Mouse (Mus musculus) left cerebral cortex, postnatal 4 days (tissue): ENCODE results near the gene C1qtnf6. TPM values are rescaled to one million over a fixed set of nuclear protein-coding genes. Genes with fewer than 3 reads are reported as not detected.
A peak's percentile ranks its signal among the peaks of the same experiment; 100 is the strongest.

Source experiments
- DNase-seq: peaks from one replicate; pipeline ENCODE4 v3.0.0-alpha.2; 2022
- intact Hi-C: fragments of 180-260 bp; cut with DNase I; formaldehyde crosslinking; loops from one replicate; pipeline ENCODE4 v1.15.1; 2025
- total RNA-seq, 2 experiments: library from RNA; stranded (reverse); gene quantifications; 2 replicates each; pipeline ENCODE4 v1.2.3; 2021

C1qtnf6 gene
- 10 to 100 TPM; 12.2 to 13.4 TPM for total RNA-seq

DNA sequence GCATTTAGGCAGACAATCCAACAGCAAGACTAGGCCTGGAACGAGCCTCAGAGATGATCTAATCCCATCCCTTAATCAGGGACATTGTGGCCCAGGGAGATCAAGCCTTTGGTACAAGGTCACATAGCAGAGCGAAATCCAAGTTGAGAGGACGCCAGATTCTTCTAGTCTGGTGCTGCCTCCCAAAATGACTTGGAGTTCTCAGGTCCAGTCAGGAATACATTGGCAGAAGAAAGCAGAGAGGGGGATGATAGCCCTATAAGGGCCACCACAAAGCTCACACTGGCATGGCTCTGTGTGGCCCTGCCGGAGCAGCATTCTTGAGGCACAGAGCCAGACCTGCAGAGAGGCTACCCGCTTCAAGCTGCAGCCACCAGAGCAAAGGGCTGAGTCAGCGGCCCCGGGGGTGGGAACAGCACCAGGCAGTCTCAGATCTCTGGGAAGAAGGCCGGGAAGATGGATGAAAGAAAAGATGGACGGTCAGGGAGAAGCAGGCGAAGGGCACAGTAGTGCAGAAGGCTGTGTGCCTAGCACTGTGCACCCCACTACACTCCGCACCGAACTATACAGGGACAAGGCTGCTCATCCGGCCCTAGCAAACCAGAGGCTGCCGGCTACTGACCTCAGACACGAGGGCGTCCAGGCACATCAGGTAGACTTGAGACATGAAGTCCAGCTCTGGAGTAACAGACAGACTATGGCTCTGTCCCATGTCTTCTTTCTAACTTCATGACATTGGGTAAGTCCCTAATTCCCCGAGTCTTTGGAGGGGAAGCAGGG is at the start of gene C1qtnf6:
Gene C1qtnf6, minus strand, starts transcription at position 746 of the 780 bp plus-strand sequence.
- intact Hi-C loops, result no loop called here
- peak; percentile 53 for DNase-seq

DNA sequence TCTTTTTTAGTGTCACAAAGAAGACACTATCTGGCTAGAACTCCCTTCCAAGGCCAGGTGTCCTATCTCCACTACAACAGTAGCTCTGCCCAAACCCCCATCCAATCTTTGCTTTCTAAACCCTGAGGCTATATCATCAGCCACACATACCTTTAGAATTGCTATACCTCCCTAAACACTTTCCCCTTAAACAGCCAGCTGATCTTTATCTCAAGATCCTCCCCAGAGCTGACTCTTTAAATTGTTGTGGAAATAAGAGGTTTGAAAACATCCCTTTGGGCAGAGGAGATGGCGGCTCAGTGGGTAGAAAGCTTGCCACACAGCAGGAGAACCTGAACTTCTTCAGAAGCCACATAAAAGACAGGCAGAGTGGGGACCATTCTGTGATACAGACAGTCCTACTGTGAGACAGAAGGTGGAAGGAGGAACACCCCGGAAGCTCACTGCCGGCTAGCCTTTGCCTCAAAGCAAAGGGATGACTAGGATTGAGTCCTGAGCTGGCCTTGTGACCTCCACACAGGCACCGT is 45.1 kb upstream of the C1qtnf6 start:
- no peak for DNase-seq
- intact Hi-C loops, result no loop called here

DNA sequence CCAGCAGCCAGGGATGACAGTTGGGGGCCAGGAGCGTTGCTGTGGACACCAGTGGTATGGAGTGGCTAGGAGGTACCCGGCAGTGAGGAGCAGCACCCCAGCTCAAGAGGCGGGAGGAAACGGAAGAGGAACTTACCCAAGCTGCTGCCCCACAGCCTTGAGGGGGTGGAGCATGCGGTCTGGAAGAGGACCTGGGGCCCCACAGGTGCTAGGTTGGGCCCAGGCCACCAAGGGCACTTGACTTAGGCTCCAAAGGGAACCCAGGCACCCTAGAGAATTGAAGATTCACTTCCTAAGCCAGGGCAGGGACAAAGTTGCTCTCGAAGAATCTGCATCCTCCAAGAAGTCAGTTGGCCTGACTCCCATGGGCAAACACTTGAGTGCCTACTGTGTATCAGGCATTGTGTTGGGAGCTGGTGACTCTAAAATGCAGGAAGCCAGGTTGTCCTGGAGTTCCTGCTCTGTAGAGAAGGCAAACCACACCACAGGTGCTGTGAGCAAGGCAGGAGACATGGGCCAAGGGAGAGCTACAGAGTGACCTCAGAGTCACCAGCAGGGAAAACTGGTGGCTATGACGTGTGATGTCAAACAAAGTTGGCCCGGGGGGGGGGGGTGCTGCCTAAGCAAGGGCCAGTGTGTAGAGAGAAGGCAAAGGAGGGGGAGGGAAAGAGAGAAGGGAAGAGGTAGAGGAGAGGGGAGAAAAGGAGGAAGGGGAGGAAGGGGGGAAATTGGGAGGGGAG is 41.6 kb upstream of the C1qtnf6 start, which contains the start of gene Rac2:
Gene Rac2, minus strand, starts transcription at position 126 of the 740 bp plus-strand sequence.
- DNase-seq, result no peak
- intact Hi-C loops, result no loop called here

DNA sequence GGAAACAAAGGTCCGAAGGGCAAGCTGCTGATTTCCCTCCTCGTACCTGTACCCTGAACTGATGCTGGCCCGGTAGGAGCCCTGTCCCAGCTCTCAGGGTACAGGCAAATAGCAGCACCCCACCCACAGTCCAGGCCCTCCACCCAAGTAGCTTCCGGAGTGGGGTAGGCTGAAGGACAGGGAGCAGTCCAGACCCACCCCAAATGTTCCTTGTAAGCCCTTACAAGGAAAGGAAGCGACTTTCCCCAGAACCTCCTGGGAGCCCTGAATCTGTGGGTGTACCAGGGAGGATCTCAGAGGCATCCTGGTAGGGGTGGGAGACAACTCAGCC is 41.0 kb upstream of the C1qtnf6 start:
- DNase-seq, result no peak
- intact Hi-C loops, result no loop called here

DNA sequence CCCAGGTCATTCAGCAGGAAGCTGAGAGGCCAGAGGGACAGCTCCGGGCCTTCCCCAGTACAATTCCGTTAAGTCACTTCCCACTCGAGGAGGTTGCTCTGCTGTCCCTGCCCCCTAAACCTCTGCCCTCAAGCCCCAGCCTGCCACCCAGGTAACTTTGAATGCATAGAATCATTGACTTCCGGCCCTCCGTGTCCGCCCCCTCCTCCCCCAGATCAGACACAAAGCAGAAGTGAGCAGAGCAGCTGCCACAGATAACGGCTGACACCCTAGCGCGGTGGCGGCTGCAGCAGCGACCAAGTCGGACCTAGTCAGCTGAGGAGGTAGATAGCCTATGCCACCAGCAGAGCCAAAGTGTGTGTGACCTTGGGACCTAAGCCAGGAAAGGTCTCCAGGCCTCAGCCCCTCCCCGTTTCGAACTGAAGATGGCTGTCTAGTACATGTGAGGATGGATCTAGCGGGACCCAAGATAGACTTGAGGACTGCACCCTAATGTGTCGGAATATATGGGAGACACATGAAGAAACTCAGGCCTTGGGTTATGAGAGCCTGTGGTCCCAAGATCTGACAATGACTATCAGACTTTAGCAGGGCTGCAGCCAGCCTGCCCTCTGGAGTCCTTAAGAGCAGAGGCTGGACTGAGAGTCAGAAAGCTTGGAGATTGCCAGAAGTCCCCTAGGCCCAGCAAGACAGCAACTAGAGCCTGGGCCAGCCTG is 40.5 kb upstream of the C1qtnf6 start:
- intact Hi-C loops, result no loop called here

DNA sequence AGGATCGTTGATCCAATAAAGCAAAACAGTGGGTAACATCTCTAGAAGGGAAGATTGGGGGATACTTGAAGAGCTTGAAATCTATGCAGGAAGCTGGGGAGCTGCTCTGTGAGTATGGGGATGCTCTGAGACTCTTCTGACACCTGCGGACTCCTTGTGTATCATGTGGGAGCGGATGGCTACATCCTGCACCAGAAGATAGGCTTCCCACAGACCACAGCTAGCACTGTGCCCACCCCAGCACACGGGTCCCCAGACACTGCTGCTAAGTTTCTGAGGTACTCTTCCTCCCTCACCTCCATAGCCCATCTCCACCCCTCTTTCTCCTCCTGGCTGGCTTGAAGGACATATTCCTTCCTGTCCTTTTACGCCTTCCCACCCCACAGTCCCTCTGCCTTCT is 39.0 kb upstream of the C1qtnf6 start:
- DNase-seq, result no peak
- intact Hi-C loops, result no loop called here

More for the DNA sequence above, 40.5 kb upstream of the C1qtnf6 start:
- DNase-seq, result no peak

DNA sequence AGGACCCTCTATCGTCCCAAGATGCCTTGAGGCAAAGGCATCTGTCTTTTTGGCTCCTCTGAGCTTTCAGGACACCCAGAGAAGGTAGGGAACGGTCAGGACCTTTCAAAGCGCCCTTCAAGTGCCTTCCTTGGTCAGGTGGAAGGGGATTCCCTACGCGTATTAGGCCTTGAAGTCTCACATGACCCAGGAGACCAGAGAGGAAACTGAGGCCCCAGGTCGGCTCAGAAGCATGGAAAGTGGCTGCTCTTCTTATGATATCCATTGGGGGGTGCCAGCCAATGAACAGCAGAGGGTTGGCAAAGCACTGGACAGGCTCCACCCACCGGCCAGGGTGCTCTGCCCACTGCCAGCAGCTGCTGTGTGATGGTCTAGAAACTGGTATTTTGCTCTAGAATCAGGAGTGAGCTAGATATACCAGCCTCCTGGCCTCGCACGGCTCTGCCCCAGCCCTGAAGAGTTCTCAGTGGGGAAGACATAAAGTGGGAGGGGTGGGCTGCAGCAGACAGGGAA is 36.4 kb upstream of the C1qtnf6 start:
- DNase-seq, result no peak
- intact Hi-C loops, result no loop called here

DNA sequence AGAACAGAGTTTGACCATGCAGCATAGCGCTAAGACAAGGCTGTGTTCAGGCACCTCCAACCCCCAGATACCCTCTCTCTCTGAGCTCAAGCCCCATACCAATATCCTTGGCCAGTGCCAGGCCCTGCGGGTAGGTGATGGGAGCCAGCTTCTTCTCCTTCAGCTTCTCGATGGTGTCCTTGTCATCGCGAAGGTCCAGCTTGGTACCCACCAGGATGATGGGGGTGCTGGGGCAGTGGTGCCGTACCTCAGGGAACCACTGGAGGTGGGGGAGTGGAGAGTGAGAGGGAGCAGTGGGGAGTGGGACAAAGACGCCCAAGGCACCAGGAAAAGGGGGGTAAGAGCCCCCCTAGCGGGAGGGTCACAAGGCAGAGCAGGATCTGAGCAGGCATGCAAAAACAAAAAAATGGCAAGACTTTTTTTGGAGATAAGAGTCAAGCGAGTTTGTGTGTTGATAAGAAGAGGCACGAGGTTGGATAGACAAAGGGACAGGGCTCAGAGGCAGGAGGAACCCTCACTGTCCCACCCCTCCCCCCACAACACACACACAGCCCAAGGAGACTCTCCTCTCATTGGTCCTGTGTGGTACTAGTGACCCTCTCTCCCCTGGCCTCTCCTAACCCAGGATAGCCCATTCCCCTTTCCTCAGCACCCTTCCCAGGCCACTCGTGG is 33.7 kb upstream of the C1qtnf6 start:
- intact Hi-C loops, result no loop called here
- no peak for DNase-seq

DNA sequence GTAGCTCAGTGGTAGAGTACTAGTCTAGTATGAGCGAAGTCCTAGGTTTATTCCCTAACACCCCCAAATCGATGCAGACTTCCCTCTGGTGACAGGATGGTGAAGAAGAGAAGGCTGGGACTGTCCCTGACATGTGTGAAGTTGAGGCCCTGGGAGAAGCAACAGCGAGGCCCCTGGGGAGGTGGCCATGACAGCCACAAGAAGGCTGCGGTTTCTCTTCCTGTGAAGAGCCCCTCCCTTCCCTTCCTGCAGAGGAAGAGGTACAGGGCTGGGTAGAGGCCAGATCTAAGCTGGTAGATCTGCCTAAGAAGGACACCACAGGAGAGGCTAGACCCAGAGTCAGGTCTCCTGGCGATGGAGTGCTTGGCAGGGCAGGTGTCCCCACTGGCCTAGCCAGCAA is 32.7 kb upstream of the C1qtnf6 start:
- intact Hi-C loops, result no loop called here
- DNase-seq, result no peak

DNA sequence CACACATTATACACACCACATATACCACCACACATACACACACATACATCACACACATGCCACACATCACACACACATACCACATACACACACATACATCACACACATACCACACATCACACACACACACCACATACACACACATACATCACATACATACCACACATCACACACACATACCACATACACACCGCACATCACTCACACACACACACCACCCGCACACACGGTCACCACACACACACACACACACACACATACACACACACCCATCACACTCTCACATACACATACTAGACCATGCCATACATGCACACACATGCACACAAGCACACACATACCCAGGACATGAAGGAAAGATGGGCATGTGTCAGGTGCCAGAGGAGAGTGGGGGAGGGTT is 32.1 kb upstream of the C1qtnf6 start:
- DNase-seq, result no peak
- intact Hi-C loops, result no loop called here

DNA sequence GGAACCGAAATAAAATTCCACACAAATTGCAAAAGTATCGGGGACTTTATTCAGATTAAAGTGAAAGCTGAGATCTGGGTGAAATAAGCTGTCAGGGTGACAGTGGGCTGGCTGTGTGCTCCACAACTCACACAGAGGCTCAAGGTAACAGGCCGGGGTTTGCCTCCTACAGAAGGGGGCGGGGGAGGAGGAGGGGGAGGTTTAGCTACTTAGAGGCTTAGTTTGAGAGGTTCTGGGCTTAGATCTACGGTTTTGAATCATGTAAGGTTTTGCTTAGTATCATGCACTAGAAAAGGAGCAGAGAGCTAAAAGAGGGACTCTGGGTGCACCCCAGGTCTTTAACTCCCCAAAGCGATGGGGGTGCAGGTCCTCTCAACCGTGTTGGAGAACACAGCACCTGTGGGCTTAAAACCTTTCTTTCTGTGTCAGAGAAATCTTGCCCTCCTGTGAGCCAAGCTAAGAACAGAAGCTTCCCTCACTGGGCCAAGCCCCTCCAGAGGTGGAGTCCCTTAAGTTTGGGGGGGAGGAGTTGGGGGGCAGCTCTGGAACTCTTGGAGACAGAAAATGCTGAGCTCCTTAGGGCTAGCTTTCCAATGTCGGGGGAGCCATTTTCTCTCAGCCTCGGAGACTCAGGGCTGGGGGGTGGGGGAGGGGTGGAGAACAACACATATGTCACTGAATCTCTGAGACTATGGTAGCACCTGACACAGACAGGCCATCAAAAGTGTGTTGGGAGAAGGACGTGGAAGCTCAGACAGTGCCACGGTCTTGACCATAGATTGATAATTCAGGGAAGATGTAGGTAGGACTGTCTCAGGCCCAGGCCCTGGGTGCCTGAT is 28.1 kb upstream of the C1qtnf6 start:
- intact Hi-C loops, result no loop called here
- no peak for DNase-seq

DNA sequence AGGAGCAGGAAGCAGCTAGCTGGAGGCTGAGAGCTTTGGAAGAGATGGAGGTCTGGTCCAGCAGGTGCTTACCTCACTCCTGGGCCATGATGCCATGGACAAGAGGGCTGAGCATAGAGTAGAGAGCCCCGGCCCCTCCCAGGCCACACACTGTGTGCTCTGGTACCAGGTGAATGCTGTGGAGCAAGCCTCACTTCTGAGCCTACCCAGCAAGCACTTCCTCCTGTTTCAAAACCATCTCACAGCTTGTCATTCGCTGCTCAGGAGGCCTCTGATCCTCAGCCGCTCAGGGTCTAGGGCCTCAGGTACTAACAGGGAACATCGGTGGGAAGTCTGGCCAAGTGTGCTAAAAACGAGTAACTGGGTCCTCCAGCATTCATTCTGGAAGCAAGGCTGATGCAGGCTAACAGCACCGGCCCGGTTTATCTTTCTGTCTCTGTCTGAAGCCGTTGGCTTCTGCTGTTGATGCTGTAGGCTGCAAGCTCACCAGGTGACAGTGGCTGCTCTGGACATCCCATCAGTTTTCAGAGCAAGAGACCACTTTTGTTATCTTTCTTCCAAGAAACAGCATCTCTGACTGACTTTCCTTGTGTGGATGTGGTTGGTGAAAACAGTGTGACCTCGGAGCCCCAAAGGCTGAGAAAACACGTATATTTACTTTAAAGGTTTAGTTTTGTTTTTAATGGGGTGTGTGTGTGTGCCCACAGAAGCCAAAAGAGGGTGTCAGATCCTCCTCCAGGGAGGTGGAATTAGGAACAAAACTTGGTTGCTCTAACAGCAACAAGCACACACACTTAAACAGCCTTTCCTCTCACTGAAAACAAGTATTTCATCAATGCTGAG is 26.7 kb upstream of the C1qtnf6 start:
- intact Hi-C loops, result no loop called here
- DNase-seq, result no peak

DNA sequence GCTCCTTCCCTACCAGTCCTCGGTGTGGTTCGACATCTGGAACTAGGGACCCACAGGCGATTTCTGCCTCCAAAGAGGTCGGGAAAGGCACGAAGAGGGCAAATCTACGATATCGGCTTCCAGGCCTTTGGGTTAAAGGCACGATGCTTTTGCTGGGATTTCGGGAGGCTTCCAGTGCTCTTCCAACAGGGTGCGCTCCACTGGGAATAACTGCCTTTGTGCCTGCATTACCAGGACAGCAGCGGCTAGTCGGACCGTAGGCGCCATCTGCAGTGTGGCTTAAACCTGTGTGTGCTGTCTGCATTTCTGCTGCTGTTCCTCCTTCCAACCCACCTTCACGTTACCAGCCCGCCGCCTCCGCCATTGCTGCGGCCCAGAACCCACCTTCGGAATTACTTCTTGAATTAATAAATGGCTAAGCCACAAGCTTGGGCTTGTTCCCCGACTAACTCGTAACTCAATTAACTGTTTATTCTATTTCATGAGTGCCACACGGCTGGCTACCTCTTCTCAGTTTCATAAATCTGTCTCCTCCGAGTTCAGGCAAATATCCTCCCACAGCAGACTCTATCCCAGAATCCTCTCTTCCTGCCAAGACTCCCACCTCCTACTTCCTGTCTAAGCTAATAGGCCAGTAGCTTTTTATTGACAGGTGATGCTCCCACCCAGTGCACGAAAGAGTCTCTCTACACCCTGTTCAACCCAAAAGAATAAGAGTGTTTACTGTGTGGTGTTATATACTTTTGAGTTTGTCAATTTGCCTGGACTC is 23.5 kb upstream of the C1qtnf6 start:
- intact Hi-C loops, result no loop called here
- no peak for DNase-seq

DNA sequence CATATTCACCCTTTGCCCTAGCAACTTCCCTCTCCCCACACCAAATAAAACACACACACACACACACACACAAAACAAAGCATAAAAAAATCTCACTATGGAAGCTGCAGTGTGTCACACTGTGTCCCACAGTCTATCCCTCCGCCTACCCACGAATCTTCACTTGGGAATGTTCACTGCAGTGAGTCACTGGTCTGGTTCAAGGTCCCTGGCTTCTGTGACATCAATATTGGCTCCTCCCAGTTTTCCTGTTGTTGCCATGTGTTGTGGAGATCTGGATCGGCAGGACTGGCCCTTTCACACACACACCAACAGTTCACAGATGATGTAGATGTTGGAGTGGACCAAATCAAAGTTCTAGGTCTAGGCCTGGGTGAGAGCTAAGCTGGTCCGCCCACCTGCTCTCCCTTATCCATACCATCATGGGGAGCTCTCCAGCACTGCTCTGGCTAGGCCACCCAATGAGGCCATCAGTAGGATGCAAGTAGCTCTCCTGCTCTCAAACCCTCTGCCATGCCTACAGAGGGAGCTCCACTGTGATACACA is 18.0 kb upstream of the C1qtnf6 start:
- intact Hi-C loops, result no loop called here
- no peak for DNase-seq

DNA sequence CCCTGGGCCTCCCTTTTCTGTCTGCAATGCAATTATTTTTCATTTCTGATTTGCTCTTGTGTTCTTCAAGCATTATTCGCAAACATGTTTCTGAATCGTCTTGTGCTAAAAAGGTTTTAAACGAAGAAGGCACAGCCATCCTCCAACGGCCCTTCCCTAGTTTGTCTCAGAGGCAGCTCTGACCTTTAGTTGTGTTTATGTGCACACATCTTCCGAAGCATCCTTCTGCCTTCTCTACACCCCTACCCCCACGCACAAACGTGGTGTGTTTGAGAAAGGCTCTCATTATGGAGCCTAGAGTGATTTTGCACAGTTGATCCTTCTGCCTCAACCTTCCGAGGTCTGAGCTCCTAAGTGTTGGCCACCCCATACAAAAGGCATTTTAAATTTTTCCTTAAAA is 17.5 kb upstream of the C1qtnf6 start:
- no peak for DNase-seq
- intact Hi-C loops, result no loop called here

DNA sequence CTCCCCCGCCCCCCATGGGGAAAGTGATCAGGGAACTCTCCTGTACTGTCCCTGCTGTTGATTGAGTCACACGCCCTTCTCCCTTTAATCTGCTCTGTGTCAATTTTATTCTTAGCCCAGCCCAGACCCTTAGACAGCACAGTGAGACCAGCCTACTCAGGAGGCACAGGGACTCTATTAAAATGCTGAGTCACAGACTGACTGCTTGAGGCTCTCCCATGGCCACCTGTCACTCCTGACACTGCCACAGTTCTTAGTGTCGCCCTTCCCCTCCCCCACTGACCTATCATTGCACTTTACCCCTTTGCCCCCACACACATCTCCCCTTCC is 17.1 kb upstream of the C1qtnf6 start:
- no peak for DNase-seq
- intact Hi-C loops, result no loop called here

DNA sequence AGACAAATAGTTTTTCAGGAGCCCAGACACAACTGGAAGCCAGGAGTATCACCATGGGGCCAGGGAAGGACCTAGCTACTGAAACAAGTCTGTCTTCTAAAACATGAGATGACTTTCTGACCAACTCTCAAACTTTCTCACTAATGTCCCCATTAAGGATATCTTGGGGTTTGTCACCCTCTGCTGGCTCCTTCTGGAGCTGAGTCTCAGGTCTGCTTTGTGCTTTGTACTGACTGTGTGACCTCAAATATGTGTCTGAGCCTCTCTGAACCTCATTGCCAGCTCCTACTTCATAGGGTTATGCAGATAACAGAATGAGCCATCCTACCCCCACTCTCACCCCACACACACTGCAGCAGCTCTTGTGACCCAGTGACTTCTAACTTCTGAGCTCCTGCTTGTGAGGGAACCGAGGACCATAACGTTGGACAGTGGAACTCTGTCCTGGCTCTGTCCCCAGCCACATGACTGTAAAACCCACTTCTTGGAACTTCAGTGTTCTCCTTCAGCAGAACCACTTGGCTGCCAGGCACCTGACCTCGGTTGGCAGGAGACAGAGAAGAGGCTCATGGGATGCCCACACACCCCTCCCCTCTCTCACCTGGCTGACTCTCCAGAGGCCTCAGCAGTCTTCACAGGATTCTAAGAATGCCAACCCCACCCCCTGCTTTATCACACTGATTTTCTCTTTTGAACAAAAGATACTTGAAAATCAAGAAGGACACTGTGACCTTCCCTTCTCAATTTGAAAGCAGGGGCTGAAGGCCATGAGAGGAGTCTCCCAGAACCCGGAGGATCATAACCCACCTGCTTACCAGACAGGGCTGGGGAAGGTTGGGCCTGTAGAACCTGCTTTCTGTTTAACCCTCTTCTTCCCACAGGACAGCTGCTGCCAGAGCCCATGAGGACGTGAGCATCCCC is 16.5 kb upstream of the C1qtnf6 start:
- no peak for DNase-seq
- intact Hi-C loops, result no loop called here
